Mouse (Mus musculus): ENCODE data around the gene Mvd. TPM values are rescaled to one million over a fixed set of nuclear protein-coding genes. Genes with fewer than 3 reads are reported as not detected.

Gene Mvd
- polyA plus RNA-seq, 1 experiment, result 30.5 TPM

DNA sequence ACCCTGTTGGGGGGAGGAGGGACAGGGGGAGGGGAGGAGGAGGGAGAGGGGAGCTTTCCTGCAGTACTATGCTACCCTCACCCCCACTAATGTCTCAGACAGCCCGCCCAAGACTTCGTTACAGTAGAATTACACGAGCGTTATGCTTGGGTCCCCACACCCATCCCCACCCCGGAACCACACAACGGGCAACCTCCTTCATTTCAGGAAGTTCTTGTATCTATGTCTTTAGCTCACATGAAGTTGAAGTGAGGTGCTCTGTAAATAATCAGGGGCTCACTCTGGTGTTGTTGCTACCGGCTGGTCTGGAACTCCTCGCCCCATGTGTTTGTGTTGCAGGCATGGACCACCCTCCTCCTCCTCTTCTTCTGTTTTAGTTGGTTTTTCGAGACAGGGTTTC lies 15.1 kb downstream of the Mvd start:
- Histone ChIP-seq H3K27ac (ENCODE audit: insufficient read depth, low read depth, low read length) (no peak overlapping the region), H3K36me3 (ENCODE audit: control insufficient read depth, insufficient read depth, low read length) (peaks cover 13% of the 10 kb centered on the region; the same call in 1 of the 2 replicates), H3K4me3 (ENCODE audit: low read depth, low read length) (no peak overlapping the region), H3K27me3 (ENCODE audit: control insufficient read depth, insufficient read depth, low read length) (no peaks in the 10 kb centered on the region), H3K4me1 (ENCODE audit: control insufficient read depth, insufficient read depth, insufficient read length, low read length) (peaks cover 14% of the 10 kb centered on the region)
- TF ChIP-seq CTCF (IDR thresholded peaks at IDR 0.05; ENCODE audit: extremely low read depth, insufficient read length, insufficient replicate concordance, low read depth, low read length) (no peak), POLR2A (IDR thresholded peaks at IDR 0.05; ENCODE audit: low read depth, low read length) (no peak)
- WGBS, result 89% methylated on average over 9 of the region's 9 CpGs

GRCm38 (mm10) chr8:122427607-122428006 lies 15.6 kb downstream of the Mvd start:
- Histone ChIP-seq H3K4me1 (ENCODE audit: control insufficient read depth, insufficient read depth, insufficient read length, low read length) (peaks cover 9% of the 10 kb centered on the region), H3K27me3 (ENCODE audit: control insufficient read depth, insufficient read depth, low read length) (no peaks in the 10 kb centered on the region), H3K36me3 (ENCODE audit: control insufficient read depth, insufficient read depth, low read length) (peaks cover 13% of the 10 kb centered on the region; the same call in 1 of the 2 replicates), H3K27ac (ENCODE audit: insufficient read depth, low read depth, low read length) (no peak overlapping the region), H3K4me3 (ENCODE audit: low read depth, low read length) (no peak overlapping the region)
- 94% methylated on average over 7 of the region's 7 CpGs for WGBS
- TF ChIP-seq POLR2A (IDR thresholded peaks at IDR 0.05; ENCODE audit: low read depth, low read length), result no peak
- no peak for TF ChIP-seq CTCF (IDR thresholded peaks at IDR 0.05; ENCODE audit: extremely low read depth, insufficient read length, insufficient replicate concordance, low read depth, low read length)

- H3K36me3 ChIP-seq (ENCODE audit: control insufficient read depth, insufficient read depth, low read length), result peaks cover 13% of the 10 kb centered on the region; the same call in 1 of the 2 replicates
- no peak overlapping the region for H3K27ac ChIP-seq (ENCODE audit: insufficient read depth, low read depth, low read length)
- no peak overlapping the region for H3K4me3 ChIP-seq (ENCODE audit: low read depth, low read length)
- TF ChIP-seq POLR2A (IDR thresholded peaks at IDR 0.05; ENCODE audit: low read depth, low read length) (no peak), CTCF (IDR thresholded peaks at IDR 0.05; ENCODE audit: extremely low read depth, insufficient read length, insufficient replicate concordance, low read depth, low read length) (no peak)
- 39% methylated on average over 9 of the region's 9 CpGs for WGBS
- peaks cover 3% of the 10 kb centered on the region for H3K4me1 ChIP-seq (ENCODE audit: control insufficient read depth, insufficient read depth, insufficient read length, low read length)
- no peaks in the 10 kb centered on the region for H3K27me3 ChIP-seq (ENCODE audit: control insufficient read depth, insufficient read depth, low read length)
These were observed 17.1 kb downstream of the Mvd start for GRCm38 (mm10) chr8:122426145-122426544.

DNA sequence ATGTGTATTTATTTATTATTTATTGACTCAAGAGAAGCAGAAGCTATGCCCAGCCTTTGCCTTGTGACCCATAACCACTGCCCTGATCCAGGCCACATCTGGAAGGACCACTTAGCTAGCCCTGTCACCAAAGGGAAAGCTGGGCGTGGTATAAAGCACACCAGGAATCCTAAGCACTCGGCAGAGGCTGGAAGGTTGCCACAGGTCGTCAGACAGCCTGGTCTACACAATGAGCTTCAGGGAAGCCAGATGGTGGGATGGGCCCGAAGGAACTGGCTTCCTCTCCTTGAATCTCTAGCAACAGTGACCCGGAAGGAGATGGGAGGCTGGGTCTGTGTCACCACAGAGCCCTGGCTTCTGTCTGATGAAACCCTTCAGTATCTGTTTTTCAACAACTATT lies 19.6 kb downstream of the Mvd start:
- Histone ChIP-seq H3K27ac (ENCODE audit: insufficient read depth, low read depth, low read length) (no peak overlapping the region), H3K36me3 (ENCODE audit: control insufficient read depth, insufficient read depth, low read length) (peaks cover 13% of the 10 kb centered on the region), H3K27me3 (ENCODE audit: control insufficient read depth, insufficient read depth, low read length) (no peaks in the 10 kb centered on the region), H3K4me1 (ENCODE audit: control insufficient read depth, insufficient read depth, insufficient read length, low read length) (peaks cover 3% of the 10 kb centered on the region), H3K4me3 (ENCODE audit: low read depth, low read length) (no peak overlapping the region)
- no peak for TF ChIP-seq POLR2A (IDR thresholded peaks at IDR 0.05; ENCODE audit: low read depth, low read length)
- TF ChIP-seq CTCF (IDR thresholded peaks at IDR 0.05; ENCODE audit: extremely low read depth, insufficient read length, insufficient replicate concordance, low read depth, low read length), result no peak
- WGBS, result 36% methylated on average over 5 of the region's 5 CpGs

- 89% methylated on average over 24 of the region's 24 CpGs for WGBS
- H3K36me3 ChIP-seq (ENCODE audit: control insufficient read depth, insufficient read depth, low read length), result peaks cover 17% of the 10 kb centered on the region
- no peak overlapping the region for H3K27ac ChIP-seq (ENCODE audit: insufficient read depth, low read depth, low read length)
- H3K27me3 ChIP-seq (ENCODE audit: control insufficient read depth, insufficient read depth, low read length), result no peaks in the 10 kb centered on the region
- H3K4me1 ChIP-seq (ENCODE audit: control insufficient read depth, insufficient read depth, insufficient read length, low read length), result peaks cover 3% of the 10 kb centered on the region
- TF ChIP-seq POLR2A (IDR thresholded peaks at IDR 0.05; ENCODE audit: low read depth, low read length), result no peak
- no peak for TF ChIP-seq CTCF (IDR thresholded peaks at IDR 0.05; ENCODE audit: extremely low read depth, insufficient read length, insufficient replicate concordance, low read depth, low read length)
- no peak overlapping the region for H3K4me3 ChIP-seq (ENCODE audit: low read depth, low read length)
These were observed 20.0 kb downstream of the Mvd start for GRCm38 (mm10) chr8:122423217-122423616.

DNA sequence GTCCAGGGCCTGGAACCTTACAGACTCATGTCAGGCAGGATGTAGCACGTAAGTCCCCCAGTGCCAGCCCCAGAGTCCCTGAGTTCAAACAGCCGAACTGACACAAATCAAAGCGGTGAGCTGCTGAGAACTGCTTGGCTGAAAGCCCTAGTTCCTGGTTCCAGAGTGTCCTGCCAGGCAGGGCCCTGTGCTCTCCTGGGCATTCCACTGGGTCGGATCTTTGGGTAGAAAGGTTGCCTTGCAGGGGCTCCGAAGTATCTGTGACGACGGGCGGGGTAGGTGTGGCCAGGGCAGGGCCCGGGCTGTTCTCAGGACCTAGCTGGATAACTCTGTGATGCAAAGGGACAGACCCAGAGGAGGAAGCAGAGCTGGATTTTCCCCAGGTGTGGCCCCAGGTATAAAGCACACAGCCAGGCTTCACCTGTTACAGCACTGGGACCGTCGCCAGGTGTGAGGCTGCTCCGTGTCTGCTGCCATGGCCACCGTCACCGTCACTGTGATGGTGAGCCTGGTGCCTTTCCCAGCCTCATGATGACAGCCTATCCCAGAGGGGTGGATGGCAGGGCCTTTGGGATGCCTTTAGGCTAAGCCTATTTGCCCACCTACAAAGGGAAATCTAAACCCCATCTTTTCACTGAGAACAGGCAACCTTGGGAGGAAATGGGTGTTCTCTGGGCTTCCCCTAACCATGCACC lies 21.7 kb downstream of the Mvd start, which contains the start of gene Il17c:
Il17c (plus strand) TSS at position 645 of the 695 bp plus-strand sequence.
- TF ChIP-seq CTCF (IDR thresholded peaks at IDR 0.05; ENCODE audit: extremely low read depth, insufficient read length, insufficient replicate concordance, low read depth, low read length) (no peak), POLR2A (IDR thresholded peaks at IDR 0.05; ENCODE audit: low read depth, low read length) (no peak)
- no peak within 1 kb of the TSS for H3K4me3 ChIP-seq (ENCODE audit: low read depth, low read length)
- H3K4me1 ChIP-seq (ENCODE audit: control insufficient read depth, insufficient read depth, insufficient read length, low read length), result peaks cover 3% of the 10 kb centered on the region; the same call in 1 of the 2 replicates
- H3K27me3 ChIP-seq (ENCODE audit: control insufficient read depth, insufficient read depth, low read length), result no peaks in the 10 kb centered on the region
- WGBS, result 21% methylated on average over 14 of the region's 14 CpGs
- H3K36me3 ChIP-seq (ENCODE audit: control insufficient read depth, insufficient read depth, low read length), result peaks cover 29% of the 10 kb centered on the region
- H3K27ac ChIP-seq (ENCODE audit: insufficient read depth, low read depth, low read length), result peak within 1 kb of the TSS; percentile 42

DNA sequence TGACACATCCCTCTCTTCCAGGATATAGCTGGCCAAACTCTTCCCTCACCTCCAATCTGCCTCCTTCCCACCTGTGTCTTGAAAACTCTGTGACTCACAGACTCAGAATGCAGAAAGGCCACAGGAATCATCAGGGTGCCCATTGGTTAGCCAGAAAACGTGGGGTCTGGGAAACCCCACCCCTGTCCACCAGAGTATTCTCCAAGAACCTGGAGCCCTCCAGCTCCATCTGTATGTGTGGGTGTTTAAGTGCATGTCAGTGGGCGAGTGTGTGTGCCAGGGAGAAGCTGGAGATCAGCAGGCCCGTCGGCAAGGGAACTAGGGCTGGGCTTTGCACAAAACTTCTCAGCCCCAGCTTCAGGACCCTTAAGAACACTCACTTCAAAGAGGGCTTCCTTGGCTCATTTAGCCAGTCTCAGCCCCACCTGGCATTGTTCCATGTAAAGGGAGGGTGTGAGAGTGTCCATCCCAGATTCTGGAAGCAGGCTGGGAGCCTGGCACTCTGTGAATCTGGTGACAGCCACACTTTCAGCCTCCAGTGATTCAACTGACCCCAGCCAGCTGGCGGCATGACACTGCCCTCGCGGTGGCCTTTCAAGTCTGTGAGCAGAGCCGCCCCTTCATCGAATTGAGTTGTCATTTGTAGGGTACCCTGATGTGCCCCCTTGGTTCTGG lies 23.2 kb downstream of the Mvd start:
- 73% methylated on average over 9 of the region's 9 CpGs for WGBS
- Histone ChIP-seq H3K27ac (ENCODE audit: insufficient read depth, low read depth, low read length) (no peak overlapping the region), H3K4me1 (ENCODE audit: control insufficient read depth, insufficient read depth, insufficient read length, low read length) (peaks cover 3% of the 10 kb centered on the region; the same call in 1 of the 2 replicates), H3K4me3 (ENCODE audit: low read depth, low read length) (no peak overlapping the region), H3K27me3 (ENCODE audit: control insufficient read depth, insufficient read depth, low read length) (no peaks in the 10 kb centered on the region), H3K36me3 (ENCODE audit: control insufficient read depth, insufficient read depth, low read length) (peaks cover 34% of the 10 kb centered on the region)
- TF ChIP-seq POLR2A (IDR thresholded peaks at IDR 0.05; ENCODE audit: low read depth, low read length), result no peak
- no peak for TF ChIP-seq CTCF (IDR thresholded peaks at IDR 0.05; ENCODE audit: extremely low read depth, insufficient read length, insufficient replicate concordance, low read depth, low read length)

All from small intestine, adult 2 months (tissue).